Mouse (Mus musculus): ENCODE measurements around the gene Ccdc84.

- TF ChIP-seq CTCF (IDR thresholded peaks at IDR 0.05; ENCODE audit: extremely low read depth, insufficient read depth, low read length) (peak; percentile 54), POLR2A (IDR thresholded peaks at IDR 0.05; ENCODE audit: extremely low read depth, insufficient read depth, low read length) (no peak; the same call in none of the 2 replicates)
These were observed 441 bp downstream of the Ccdc84 start for GRCm38 (mm10) chr9:44417892-44418363.
